Mouse (Mus musculus) megakaryocyte, embryonic 14.5 days (primary cell): Measurements from ENCODE around the gene Rfxank.

Source experiments
- FLI1 ChIP-seq: IDR thresholded peaks from 2 replicates; pipeline ENCODE4 v1.6.1; 2012; ENCODE audit warnings: low read length, inconsistent platforms, mixed read lengths
- GATA1 ChIP-seq: IDR thresholded peaks from 3 replicates; pipeline ENCODE4 v1.6.1; 2012; ENCODE audit warnings: mixed read lengths, low read length, inconsistent platforms, borderline replicate concordance

- TF ChIP-seq GATA1, result no peak
- no peak for TF ChIP-seq FLI1
Observed at GRCm38 (mm10) chr8:70170116-70170515, 31.2 kb upstream of the Rfxank start.
